Mouse (Mus musculus): ENCODE measurements around the gene Olfr329-ps. TPM values are rescaled to one million over a fixed set of nuclear protein-coding genes. Genes with fewer than 3 reads are reported as not detected.

Olfr329-ps gene
- polyA plus RNA-seq, 1 experiment from 2014 or later, result not detected

DNA sequence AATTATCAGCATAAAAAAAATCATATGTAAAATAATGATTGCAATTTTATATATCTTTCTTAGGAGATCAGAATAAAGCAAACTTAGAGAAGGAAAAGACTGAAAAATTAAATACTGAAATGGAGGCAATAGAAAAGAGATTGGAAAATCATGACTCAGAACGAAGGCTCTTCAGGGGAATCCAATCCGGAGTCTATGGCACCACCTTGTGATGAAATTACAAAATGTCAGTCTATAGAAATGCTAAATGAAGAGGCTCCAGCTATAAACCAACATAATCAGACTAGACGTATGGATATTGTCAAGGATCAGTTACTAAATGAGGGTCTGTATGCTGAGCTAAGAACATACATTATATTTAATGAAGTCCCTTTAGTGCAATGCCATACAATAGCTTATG, 46.9 kb downstream of the Olfr329-ps start:
- Histone ChIP-seq H3K9me3 (replicated peaks) (no peaks in the 10 kb centered on the region), H3K27ac (no peak overlapping the region), H3K4me1 (no peaks in the 10 kb centered on the region), H3K27me3 (ENCODE audit: low read depth, poor library complexity, severe bottlenecking) (no peaks in the 10 kb centered on the region), H3K36me3 (no peaks in the 10 kb centered on the region), H3K4me3 (no peak overlapping the region)
- 74% methylated on average over 3 of the region's 3 CpGs for WGBS
- no peak for DNase-seq (ENCODE audit: low spot score)

DNA sequence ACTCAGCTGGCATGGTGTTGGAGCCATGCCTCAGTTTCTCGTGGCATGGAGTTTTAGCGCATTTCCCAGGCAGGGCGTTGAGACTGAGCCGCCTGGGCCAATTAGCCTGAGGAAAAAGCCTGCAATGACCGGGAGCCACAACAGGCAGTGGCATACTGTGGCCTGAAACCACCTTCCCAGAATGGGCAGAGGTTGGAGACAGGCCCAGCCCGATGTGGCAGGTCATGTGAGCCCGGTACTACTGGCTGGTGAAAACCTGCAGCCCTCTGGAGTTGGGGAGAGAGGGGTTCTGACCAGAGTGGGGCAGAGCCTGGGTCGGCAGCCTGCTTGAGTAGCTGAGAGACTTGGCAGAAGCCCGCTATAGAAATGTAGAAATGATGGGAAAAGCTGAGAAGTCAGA, 47.5 kb downstream of the Olfr329-ps start:
- no peaks in the 10 kb centered on the region for H3K4me1 ChIP-seq
- H3K4me3 ChIP-seq, result no peak overlapping the region
- no peak overlapping the region for H3K27ac ChIP-seq
- WGBS, result 82% methylated on average over 9 of the region's 9 CpGs
- no peaks in the 10 kb centered on the region for H3K27me3 ChIP-seq (ENCODE audit: low read depth, poor library complexity, severe bottlenecking)
- H3K36me3 ChIP-seq, result no peaks in the 10 kb centered on the region
- no peak for DNase-seq (ENCODE audit: low spot score)
- H3K9me3 ChIP-seq (replicated peaks), result no peaks in the 10 kb centered on the region

DNA sequence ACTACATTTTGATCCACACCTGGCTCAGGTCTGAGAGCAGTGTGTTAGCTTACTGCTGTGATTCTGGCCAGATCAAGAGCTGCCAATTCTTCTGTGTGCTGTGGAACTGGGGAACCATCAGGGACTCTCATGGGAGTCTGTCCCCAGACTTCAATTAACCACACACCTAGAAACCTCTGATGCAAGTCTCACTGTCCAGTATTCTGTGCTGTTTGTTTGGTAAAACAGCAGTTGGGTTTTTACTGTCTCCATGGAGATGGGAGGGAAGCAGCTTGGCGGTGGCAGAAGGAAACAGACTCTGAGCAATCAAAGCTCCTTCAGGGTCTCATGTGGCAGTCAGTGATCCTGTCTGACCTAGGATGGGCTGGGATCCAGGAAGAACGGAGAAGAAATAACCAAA, 53.8 kb downstream of the Olfr329-ps start, which contains the start of gene Olfr332:
TSS of gene Olfr332 (minus strand) at position 101 of the 400 bp plus-strand sequence.
- Histone ChIP-seq H3K4me3 (no peak within 1 kb of the TSS), H3K27me3 (ENCODE audit: low read depth, poor library complexity, severe bottlenecking) (no peaks in the 10 kb centered on the region), H3K36me3 (no peaks in the 10 kb centered on the region), H3K4me1 (no peaks in the 10 kb centered on the region), H3K27ac (no peak within 1 kb of the TSS), H3K9me3 (replicated peaks) (no peaks in the 10 kb centered on the region)
- no peak for DNase-seq (ENCODE audit: low spot score)
- 78% methylated on average over 2 of the region's 2 CpGs for WGBS

Other genes starting within 250 kb of the Olfr329-ps start
- 24.0 and 26.7 TPM in 2 replicates for gene Zfp692, start 239.4 kb downstream of the Olfr329-ps start, polyA plus RNA-seq (2016; fragmentation: Nextera tagmentation; extraction: Ambion mirVana)
- 22.1 and 25.7 TPM in 2 replicates for gene Zfp672, start 216.1 kb downstream of the Olfr329-ps start, polyA plus RNA-seq (2016; fragmentation: Nextera tagmentation; extraction: Ambion mirVana)
- 35.2 and 37.7 TPM in 2 replicates for gene Sh3bp5l, start 215.7 kb downstream of the Olfr329-ps start, polyA plus RNA-seq (2016; fragmentation: Nextera tagmentation; extraction: Ambion mirVana)
- not detected in 2 replicates for gene Lypd8, start 167.4 kb downstream of the Olfr329-ps start, polyA plus RNA-seq (2016; fragmentation: Nextera tagmentation; extraction: Ambion mirVana)
- gene 1810065E05Rik, start 125.3 kb downstream of the Olfr329-ps start, polyA plus RNA-seq (2016; fragmentation: Nextera tagmentation; extraction: Ambion mirVana), result not detected in 2 replicates
- gene Gm12253, start 113.9 kb downstream of the Olfr329-ps start, polyA plus RNA-seq (2016; fragmentation: Nextera tagmentation; extraction: Ambion mirVana), result not detected in 2 replicates
- not detected in 2 replicates for gene Lypd9, start 93.5 kb downstream of the Olfr329-ps start, polyA plus RNA-seq (2016; fragmentation: Nextera tagmentation; extraction: Ambion mirVana)
- not detected in 2 replicates for gene Olfr30, start 84.2 kb downstream of the Olfr329-ps start, polyA plus RNA-seq (2016; fragmentation: Nextera tagmentation; extraction: Ambion mirVana)
- not detected in 2 replicates for gene Olfr332, start 53.9 kb downstream of the Olfr329-ps start, polyA plus RNA-seq (2016; fragmentation: Nextera tagmentation; extraction: Ambion mirVana)
- not detected in 2 replicates for gene Olfr331, start 43.9 kb downstream of the Olfr329-ps start, polyA plus RNA-seq (2016; fragmentation: Nextera tagmentation; extraction: Ambion mirVana)
- not detected in 2 replicates for gene Olfr330, start 11.6 kb downstream of the Olfr329-ps start, polyA plus RNA-seq (2016; fragmentation: Nextera tagmentation; extraction: Ambion mirVana)
- gene Olfr328, start 9.2 kb upstream of the Olfr329-ps start, polyA plus RNA-seq (2016; fragmentation: Nextera tagmentation; extraction: Ambion mirVana), result 0.05 TPM in 1 of 2 replicates, not detected in the other
- not detected in 2 replicates for gene Olfr224, start 24.1 kb upstream of the Olfr329-ps start, polyA plus RNA-seq (2016; fragmentation: Nextera tagmentation; extraction: Ambion mirVana)
- gene Olfr325, start 31.3 kb upstream of the Olfr329-ps start, polyA plus RNA-seq (2016; fragmentation: Nextera tagmentation; extraction: Ambion mirVana), result not detected in 2 replicates
- gene Olfr324, start 48.7 kb upstream of the Olfr329-ps start, polyA plus RNA-seq (2016; fragmentation: Nextera tagmentation; extraction: Ambion mirVana), result not detected in 2 replicates
- gene 2210407C18Rik, start 69.7 kb upstream of the Olfr329-ps start, polyA plus RNA-seq (2016; fragmentation: Nextera tagmentation; extraction: Ambion mirVana), result not detected in 2 replicates
- not detected in 2 replicates for gene Olfr323, start 84.1 kb upstream of the Olfr329-ps start, polyA plus RNA-seq (2016; fragmentation: Nextera tagmentation; extraction: Ambion mirVana)
- gene Trim58, start 94.0 kb upstream of the Olfr329-ps start, polyA plus RNA-seq (2016; fragmentation: Nextera tagmentation; extraction: Ambion mirVana), result 0.29 and 0.30 TPM in 2 replicates
- not detected in 2 replicates for gene Olfr322, start 112.4 kb upstream of the Olfr329-ps start, polyA plus RNA-seq (2016; fragmentation: Nextera tagmentation; extraction: Ambion mirVana)
- not detected in 2 replicates for gene Olfr320, start 134.7 kb upstream of the Olfr329-ps start, polyA plus RNA-seq (2016; fragmentation: Nextera tagmentation; extraction: Ambion mirVana)
- not detected in 2 replicates for gene Olfr319, start 152.7 kb upstream of the Olfr329-ps start, polyA plus RNA-seq (2016; fragmentation: Nextera tagmentation; extraction: Ambion mirVana)
- not detected in 2 replicates for gene Olfr318, start 177.6 kb upstream of the Olfr329-ps start, polyA plus RNA-seq (2016; fragmentation: Nextera tagmentation; extraction: Ambion mirVana)
- gene Olfr317, start 192.8 kb upstream of the Olfr329-ps start, polyA plus RNA-seq (2016; fragmentation: Nextera tagmentation; extraction: Ambion mirVana), result not detected in 2 replicates
- gene Olfr316, start 206.3 kb upstream of the Olfr329-ps start, polyA plus RNA-seq (2016; fragmentation: Nextera tagmentation; extraction: Ambion mirVana), result not detected in 2 replicates
- not detected in 2 replicates for gene Olfr315, start 226.8 kb upstream of the Olfr329-ps start, polyA plus RNA-seq (2016; fragmentation: Nextera tagmentation; extraction: Ambion mirVana)
- not detected in 2 replicates for gene Olfr314, start 236.5 kb upstream of the Olfr329-ps start, polyA plus RNA-seq (2016; fragmentation: Nextera tagmentation; extraction: Ambion mirVana)

Measured in limb, embryonic 10.5 days (tissue).